Mouse (Mus musculus): ENCODE measurements around the gene Narf.

Gene Narf

DNA sequence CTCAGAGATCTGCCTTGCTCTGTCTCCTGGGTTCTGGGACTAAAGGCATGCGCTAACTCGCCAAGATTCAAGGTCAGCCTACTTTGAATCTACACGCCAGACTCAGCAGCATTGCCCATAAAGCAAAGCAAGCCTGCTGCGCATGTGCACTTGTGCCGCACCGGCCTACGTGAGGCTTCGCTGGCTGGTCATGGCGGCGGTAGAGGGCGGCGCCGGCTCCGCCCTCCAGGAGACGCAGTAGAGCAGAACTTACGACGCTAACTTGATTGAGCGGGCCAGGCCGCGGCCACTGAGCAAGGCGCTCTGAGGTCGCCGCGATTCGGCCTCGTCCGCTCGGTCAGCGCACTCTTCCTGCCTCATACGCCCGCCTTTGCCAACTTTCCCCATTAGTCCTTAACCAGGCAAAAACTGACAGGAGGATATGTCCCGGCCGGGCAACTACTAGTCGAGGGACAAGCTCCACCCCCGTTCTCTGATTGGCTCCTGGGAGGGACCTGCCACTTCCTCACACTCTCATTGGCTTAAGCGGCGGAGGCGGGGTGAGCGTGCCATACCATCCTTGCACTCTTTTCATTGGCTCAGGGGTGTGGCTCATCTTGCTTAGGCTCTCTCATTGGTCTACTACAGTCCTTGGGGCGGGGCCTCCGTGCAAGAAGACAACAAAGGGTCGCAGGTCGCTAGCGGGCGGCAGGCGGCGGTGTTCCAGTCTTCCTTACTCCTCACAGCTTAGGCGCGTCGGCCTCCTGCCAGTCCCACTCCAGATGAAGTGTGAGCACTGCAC lies at the start of gene Narf:
Narf (plus strand) TSS at position 690 of the 781 bp plus-strand sequence.
- in situ Hi-C loops (cut with MseI, MboI) = no loop called here

DNA sequence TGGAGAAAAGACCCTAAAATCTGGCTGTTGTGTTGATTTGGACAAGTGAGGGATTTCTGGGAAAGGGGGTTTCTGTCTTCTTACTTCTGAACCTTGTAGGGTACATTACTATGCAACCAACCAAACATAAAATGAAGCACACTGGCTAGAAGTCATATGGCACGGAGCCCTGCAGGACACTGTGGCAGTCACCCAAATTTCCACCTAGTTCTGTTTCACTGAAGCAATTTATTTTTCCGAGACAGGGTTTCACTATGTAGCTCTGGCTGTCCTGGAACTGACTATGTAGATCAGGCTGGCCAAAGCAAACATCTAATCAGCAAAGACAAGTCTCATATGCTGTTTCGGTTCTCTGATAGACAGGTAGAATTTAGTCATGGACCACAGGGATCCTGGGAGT lies 47.4 kb upstream of the Narf start:
- in situ Hi-C loops (cut with MseI, MboI) = no loop called here

DNA sequence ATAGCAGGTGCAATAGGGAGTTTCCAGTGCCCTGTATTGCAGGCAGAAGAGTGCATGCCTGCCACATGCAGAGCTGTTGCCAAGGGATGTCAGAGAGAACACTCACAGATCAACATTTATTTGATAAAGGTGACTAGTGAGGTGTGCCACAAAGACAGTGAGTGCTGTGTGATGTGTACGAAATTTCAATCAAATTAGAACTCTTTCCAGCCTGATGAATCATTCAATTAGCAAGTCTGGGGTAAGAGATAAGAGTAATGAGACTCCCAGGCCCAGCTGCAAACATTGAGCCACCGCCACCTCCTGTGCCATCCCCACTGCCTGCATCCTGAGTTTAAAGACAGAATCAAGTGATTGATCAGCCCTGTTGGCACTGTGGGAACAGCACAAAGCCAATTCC lies 44.3 kb upstream of the Narf start:
- in situ Hi-C loops (cut with MseI, MboI) = no loop called here

DNA sequence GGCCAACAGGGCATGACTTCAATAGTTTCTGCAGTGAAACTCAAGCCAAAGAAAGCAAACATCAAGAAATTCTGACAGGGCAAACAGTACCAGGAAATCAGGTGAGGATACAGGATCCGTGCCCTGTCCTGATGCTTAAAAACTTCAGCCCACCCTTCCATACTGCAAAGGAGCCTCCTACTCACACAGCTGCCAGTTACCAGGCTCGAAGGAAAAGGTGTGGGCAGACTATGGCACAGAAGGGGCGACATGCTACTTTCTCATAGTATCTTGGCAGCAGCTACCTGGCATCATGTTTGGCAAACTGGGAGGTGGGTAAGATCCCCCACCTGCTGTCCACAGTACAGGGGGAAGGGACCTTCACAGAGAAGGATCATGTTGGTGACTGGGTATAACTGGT lies 43.6 kb upstream of the Narf start:
- in situ Hi-C loops (cut with MseI, MboI) = no loop called here

DNA sequence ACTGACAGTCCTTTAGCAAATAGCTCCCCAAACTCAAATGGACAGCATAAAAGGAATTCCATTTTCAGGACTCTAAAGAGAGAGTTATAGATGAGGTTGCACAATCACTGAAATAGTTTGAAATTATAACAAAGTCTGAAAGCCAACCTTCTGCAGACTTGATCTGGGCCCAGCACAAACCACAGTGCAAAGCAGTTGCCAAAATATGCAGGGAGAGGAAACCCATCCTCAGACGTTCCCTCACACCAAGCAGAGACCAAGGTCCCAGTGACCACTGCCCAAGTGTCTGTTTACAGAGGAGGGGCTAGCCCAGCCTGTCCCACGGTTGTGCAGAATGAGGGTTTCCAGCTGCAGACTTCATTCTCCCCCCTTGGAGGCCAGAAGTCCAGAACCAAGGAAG lies 38.4 kb upstream of the Narf start:
- in situ Hi-C loops (cut with MseI, MboI) = no loop called here

DNA sequence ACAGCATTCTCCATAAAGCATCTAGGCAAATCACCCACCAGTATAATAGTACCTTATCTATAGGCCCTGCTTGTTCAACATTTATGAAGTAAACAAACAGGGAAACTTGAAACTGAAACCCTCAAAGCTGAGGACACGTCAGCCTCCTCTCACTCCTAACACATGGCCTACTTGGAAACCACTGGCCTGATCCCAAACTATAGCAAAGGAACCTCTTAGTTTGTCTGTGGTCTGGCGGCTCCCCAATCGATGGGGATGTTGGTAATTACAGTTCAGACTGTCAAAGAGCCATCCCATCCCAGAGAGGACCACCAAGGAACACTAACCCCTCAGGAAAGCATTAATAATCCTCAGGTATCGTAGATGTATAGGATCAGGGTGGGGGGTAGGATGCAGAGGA lies 37.2 kb upstream of the Narf start:
- in situ Hi-C loops (cut with MseI, MboI) = no loop called here

DNA sequence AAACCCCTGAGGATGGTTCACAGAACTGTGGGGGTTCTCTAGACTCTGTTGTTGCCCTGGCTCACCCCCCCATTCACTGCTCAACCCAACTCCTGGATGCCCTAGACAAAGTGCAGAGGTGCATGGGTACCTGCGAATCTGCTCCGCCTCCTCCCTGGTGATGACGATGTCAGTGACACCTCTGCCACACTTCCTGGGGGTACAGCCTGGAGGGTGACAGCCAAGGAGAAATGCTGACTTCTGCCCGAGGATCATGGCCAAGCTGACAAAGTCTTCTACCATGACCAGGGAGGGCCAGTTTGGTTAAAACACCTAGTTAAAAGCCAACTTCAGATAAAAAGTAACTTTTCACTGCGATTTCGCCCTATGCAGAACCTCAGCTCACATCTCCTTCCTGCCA lies 36.3 kb upstream of the Narf start:
- in situ Hi-C loops (cut with MseI, MboI) = no loop called here

DNA sequence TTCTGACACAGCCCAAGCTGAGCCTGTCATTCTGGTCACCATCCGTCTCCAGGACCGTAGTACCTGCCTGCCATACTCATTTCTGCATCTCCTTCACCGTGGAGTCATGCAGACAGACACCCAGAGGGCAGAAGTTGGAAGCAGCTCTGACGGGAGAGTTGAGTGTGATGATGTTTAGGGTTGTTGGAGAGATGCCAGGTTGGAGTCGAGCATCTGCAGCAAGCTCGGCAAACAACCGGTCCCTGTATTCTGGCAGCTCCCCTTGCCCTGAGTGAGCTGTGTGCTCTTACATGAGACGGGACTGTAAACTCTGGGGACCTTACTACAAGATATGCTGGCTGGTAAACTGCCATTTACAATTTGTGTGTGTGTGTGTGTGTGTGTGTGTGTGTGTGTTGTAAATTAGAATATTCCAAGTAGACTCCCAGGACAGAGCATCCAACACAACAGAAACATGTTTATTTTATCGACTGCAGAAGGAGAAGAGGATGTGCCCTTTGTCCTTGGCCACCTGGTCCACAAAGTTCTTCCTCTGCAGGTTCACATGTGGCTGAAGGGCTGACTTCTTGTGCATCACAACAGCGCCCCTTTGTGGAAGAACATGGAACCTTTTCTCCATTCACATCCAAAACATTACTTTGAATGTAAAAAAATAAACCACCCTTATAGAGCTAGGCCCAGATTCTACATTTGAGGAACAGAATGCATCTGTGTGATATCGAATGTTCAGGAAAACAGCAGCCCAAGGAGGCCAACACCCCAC lies 35.4 kb upstream of the Narf start:
- in situ Hi-C loops (cut with MseI, MboI) = no loop called here

DNA sequence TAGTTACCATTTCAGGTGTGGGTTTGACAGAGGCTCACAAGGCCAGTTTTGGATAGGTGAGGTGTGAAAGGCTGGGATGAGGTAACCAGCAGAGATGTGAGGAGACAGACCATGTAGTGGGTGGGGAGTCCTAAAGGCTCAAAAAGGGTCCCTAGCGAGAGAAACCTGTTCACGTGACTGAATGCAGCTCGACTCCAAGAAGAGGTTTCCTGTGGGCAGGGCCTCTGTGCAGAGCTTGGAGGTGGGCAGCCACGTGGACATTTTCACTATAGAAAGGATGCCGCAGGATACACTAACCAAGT lies 33.2 kb upstream of the Narf start:
- in situ Hi-C loops (cut with MseI, MboI) = no loop called here

DNA sequence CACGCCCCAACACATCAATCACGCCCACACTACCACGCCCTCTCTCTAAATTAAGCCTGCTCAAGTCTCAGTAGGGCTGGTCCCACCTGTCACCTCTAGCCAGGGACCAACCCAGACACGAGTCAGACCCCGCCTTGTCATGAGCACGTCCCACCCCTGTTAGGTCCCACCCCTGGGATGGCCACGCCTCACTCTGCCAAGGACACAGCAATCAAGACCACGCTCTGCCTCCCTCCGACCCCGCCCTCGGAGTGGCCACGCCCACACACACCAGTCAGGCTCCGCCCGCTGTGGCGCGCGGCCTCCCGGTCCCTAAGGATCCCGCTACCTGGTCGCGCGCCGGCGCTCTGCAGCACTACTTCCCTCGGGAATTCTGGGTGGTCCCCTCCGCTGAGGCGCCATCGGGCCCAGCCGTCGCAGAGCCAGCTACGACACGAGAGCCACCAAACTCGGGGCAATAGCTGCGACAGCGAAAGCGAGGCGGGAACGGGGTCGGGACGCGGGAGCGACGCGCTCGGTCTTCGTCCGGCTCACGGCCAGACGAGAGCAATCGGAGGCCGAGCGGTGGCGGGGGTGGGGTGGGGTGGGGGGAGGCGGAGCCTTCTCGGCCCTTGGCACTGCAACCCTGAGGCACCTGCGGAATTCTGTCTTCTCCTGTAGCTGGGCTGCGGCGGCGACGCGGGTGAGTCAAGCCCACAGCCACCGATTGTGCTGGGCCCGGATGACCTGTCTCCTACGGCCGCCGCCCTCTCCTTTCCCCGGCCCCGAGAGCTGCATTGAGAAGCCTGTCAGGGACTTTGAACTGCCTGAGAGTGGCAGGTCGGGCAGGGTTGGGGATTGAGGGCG lies 32.7 kb upstream of the Narf start, which contains the start of the genes Hexdc and Ogfod3:
Hexdc (plus strand) TSS at position 273 of the 846 bp plus-strand sequence.
Ogfod3 (minus strand) TSS at position 551 of the 846 bp plus-strand sequence.
- in situ Hi-C loops (cut with MseI, MboI) = no loop called here

DNA sequence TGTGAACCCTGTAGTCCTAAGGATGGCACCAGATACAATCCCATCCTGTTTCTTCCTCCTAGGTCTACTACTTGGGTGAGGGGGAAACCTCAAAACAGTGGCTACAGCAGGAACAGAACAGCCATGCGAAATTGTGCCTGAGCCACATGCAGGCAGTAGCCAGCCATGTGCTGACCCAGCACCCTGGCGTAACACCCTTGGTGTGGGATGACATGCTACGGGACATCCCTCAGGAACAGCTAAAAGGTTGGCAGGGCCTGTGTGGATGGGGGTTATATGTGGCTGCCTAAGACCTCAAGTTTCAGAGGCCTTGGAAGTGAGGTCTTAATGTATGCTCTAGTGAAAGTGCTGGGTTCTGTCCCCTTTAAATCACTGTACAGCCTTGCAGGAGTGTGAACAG lies 20.2 kb upstream of the Narf start:
- in situ Hi-C loops (cut with MseI, MboI) = no loop called here

DNA sequence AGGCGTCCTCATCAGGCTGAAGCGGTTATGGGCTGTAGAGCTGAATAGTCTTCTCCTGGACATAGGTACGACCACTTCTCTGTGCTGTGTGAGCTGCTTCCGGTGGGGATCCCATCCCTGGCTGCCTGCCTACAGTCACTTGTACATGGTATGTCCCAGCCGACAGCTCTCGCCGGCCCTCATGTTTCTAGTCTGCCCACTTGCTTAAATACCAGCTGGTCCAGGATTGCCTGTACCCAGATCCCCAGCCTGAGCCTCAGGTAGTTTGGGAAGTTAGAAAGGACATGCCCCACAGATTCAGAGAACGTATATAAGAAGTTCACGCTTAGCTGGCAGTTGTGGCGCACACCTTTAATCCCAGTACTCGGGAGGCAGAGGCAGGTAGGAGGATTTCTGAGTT lies 17.3 kb upstream of the Narf start:
- in situ Hi-C loops (cut with MseI, MboI) = no loop called here

DNA sequence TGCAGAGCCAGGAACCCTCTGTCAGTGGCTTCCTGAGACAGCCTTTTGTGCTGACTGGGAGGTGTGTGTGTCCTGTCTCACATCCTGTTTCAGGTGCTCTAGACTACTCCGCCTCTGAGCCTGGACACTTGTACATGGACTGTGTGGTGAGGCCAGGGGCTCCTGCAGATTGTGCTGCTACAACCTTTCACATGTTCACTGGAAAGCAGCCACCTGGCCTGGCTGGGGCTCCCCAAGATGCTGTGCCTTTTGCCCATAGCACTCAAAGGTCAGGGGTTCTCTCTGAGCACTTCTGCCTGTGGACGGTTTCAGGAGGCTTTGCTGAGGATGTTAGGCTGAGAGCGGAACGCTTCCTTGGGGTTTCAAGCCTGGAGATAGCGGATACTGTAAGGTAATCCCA lies 16.3 kb upstream of the Narf start:
- in situ Hi-C loops (cut with MseI, MboI) = no loop called here

DNA sequence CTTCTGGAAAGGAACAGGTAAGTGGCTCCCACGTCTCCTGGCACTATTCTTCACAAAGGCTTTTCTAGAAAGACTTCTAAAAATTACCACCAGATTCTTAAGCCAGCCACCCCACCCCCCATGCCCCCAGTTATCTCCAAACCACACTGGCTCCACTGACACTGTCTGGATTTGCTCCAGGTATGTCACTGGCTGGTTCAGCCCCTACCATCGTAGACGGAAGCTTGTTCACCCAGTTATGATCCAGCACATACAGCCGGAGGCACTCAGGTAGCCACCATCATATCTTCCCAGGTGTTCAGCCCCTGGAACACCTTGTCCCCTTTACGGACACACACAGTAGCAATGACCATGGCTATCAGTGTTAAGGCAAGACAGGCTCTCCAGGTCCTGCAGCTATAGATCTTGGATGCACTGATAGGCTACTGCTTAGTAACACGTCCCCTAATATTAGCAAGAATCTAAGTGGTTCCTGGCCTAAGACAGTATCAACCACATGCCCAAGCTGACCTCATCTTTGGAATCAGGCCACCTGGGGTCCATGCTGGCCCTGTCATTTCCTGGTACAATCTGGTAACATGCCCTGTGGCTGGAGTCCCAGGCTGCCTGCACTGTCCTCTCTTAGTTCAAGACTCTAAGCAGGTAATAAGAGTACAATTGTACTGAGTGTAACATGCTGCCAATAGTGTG lies 15.6 kb upstream of the Narf start:
- in situ Hi-C loops (cut with MseI, MboI) = no loop called here

DNA sequence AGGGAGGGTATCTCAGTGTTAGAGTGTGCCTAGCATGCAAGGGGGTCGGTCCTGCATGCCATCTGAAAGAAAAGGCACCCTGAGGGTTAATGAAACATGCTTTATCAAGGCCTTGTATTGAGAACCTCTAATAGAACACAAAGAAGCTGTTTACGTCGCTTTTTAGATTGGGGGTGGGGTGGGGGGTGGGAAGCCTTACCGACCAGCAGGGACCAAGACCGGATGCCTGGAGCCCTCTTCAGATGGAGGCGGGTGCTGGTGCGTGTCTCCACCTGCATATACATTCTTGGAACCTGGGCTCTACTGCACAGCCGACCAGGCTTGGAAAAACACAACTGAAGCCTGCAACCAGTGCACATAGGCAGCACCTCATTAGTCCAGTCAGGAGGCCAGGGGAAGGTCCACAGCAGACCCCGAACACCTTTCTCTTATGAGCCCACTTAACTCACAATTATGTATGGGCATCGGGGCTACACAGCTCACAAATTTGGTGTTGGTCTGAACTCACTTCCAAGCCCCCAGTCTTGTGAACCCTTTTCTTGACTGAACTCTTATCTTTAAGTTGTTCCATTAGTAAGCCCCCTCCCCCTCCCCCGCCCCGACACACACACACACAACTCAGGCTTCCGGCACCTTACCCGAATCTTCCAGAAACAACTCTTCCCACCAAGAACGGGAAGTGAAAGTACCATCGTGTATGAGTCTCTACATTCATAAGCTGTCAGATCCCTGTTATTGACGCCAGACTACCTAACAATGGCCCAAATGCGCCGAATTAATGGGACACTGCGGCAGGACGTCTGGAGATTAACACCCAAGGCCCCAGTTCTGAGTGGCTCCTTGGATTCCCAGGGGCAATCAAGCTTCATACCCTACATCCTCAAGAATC lies 8.7 kb upstream of the Narf start:
- in situ Hi-C loops (cut with MseI, MboI) = no loop called here

DNA sequence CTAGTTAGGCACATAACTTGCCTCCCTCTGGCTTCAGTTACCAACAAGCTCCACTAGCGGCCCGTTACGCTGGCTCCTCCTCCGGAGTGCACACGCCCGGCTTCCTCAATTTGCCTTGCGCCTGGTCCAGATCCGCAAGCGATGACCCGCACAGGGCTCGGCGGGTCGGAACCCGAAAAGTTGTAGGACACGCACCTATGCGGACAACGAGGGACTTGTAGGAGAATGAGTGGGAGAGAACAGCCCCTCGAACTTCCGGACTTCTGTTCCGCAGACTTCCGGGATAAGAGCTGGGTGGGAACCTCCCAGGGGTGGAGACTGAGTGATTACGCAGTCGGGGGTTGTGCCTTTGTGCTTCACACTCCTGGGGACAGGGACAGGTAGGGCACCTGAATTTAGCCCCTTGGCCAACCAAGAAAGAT lies 8.0 kb upstream of the Narf start, which contains the start of gene Cybc1:
Cybc1 (minus strand) TSS at position 305 of the 422 bp plus-strand sequence.
- in situ Hi-C loops (cut with MseI, MboI) = no loop called here

DNA sequence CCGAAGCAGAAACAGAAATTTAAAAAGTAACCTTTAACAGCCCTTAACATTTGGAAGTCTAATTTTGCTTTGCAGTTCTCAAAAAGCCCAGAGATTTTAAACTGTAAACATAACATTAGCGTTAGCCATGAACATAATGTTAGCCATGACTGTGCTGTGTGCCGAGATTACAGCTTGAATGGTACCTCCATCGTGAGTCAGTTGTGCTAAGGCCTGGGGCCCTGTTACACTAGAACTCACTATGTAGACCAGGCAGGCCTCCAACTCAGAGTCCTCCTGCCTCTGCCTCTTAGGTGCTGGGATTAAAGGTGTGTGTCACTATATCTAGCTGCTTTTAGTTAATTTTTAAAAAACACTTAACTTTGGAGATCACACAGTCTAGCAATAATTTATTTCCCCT lies 5.9 kb upstream of the Narf start:
- in situ Hi-C loops (cut with MseI, MboI) = no loop called here

DNA sequence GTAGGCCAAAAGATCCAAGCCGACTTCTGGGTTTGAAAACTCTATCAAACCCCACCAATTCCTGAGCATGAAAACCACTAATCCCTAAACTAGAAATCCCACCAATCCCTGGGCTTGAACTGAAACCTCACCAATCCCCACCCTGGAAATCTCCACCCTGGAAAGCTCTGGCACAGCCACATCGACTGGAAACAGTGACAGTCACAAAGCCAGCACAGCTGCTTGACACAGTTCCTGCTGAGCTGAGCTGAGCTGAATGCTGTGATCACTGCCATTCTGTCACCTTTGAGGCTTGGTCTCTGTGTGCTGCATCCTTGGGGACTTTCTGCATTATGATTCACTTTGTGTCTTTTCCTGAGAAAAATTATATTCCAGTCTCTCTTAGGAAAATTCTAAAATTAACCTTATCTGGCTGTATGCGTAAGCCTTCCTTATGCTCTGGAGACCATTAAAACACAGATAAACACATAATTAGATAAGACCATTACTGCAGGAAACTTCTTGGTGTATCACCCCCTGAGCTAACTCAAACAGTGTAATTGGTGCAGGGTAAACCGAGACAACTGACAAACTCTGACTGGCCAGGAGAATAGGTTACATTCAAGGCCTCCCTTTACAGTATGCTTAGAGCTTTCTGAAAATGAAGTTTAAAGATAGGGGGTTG lies 5.3 kb upstream of the Narf start:
- in situ Hi-C loops (cut with MseI, MboI) = no loop called here

DNA sequence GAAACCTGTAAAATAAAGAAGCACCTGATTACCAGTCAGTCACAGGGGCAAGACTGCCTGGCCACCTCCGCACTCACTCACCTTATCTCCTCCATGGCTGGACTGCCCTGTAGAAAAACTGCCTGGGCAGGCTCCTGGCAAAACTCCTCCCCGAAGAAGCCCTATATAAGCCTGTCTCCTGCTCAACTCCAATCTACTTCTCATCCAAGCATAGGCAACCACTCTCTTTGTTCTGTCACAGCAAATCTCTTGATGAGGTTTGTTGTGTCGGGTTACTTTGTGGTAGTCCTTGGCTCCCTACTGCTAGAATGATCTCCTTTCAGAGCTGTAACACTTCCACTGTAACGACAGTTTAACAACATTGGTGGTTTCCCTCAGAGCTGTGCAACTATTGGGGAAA lies 4.3 kb upstream of the Narf start:
- in situ Hi-C loops (cut with MseI, MboI) = no loop called here
